Mouse (Mus musculus) hindbrain, postnatal 0 days (tissue): ENCODE data around the gene Vpreb3. TPM values are rescaled to one million over a fixed set of nuclear protein-coding genes. Genes with fewer than 3 reads are reported as not detected.
A peak's percentile ranks its signal among the peaks of the same experiment; 100 is the strongest.

Source experiments
- ATAC-seq: fragments of 200-750 bp; cut with Nextera tagmentation; 2 replicates; pipeline ENCODE4 v1.8.0; 2017; ENCODE audit warnings: mild to moderate bottlenecking, moderate TSS enrichment, moderate library complexity
- DNase-seq: peaks from one replicate; pipeline ENCODE4 v3.0.0-alpha.2; 2015; ENCODE audit warnings: low spot score
- H3K27ac ChIP-seq: fragments of 300-500 bp; sonication (generic); 2 replicates; pipeline ENCODE4 v1.5.1; 2014; ENCODE audit warnings: mild to moderate bottlenecking
- H3K27me3 ChIP-seq: fragments of 300-500 bp; sonication (generic); 2 replicates; pipeline ENCODE4 v1.6.1; 2014; ENCODE audit warnings: low read length, mixed read lengths; ENCODE audit not compliant: insufficient read depth
- H3K36me3 ChIP-seq: fragments of 300-500 bp; sonication (generic); 2 replicates; pipeline ENCODE4 v1.6.1; 2014; ENCODE audit warnings: low read length, mixed read lengths; ENCODE audit not compliant: insufficient read depth
- H3K4me1 ChIP-seq: fragments of 300-500 bp; sonication (generic); 2 replicates; pipeline ENCODE4 v1.6.1; 2014; ENCODE audit warnings: antibody characterized with exemption, low read length, mixed read lengths; ENCODE audit not compliant: insufficient read depth
- H3K4me2 ChIP-seq: fragments of 300-500 bp; sonication (generic); 2 replicates; pipeline ENCODE4 v1.6.1; 2014; ENCODE audit warnings: low read depth, mild to moderate bottlenecking, low read length, moderate library complexity, mixed read lengths
- H3K4me3 ChIP-seq: fragments of 300-500 bp; sonication (generic); 2 replicates; pipeline ENCODE4 v1.5.1; 2014; ENCODE audit warnings: low read length
- H3K9ac ChIP-seq: fragments of 300-500 bp; sonication (generic); replicated peaks from 2 replicates; pipeline ENCODE4 v1.6.1; 2014; ENCODE audit warnings: mild to moderate bottlenecking, low read length, moderate library complexity, mixed read lengths
- H3K9me3 ChIP-seq: fragments of 300-500 bp; sonication (generic); 2 replicates; pipeline ENCODE4 v1.6.1; 2016; ENCODE audit warnings: low read length, mixed read lengths
- CTCF ChIP-seq: IDR thresholded peaks from 2 replicates; pipeline ENCODE4 v1.5.1; 2016; ENCODE audit warnings: antibody characterized with exemption, control low read depth, low read depth
- WGBS: fragments of 180-500 bp; shearing (Covaris S2); extraction: QIAGEN DNeasy Blood & Tissue Kit; methylation state at CpG from one replicate; pipeline ENCODE4 v1.1.7; 2014; 5-methylcytosine and 5-hydroxymethylcytosine counted together
- polyA plus RNA-seq: library from polyadenylated mRNA; unstranded; fragments of >200 nt; fragmentation: Nextera tagmentation; extraction: Ambion mirVana; gene quantifications from 2 replicates; pipeline ENCODE4 v1.2.1, GENCODE M21; 2015
- total RNA-seq: library from RNA; depleted of rRNA; stranded (reverse); fragments of >200 nt; gene quantifications from 2 replicates; pipeline ENCODE4 v1.2.3, GENCODE M21; 2014

The Vpreb3 gene
- total and polyA plus RNA-seq, 2 experiments from 2014 or later, result 0.75 TPM; not detected in 1

GRCm38 (mm10) chr10:75944066-75944772, 1.4 kb downstream of the Vpreb3 start:
- 16% methylated on average over 11 of the region's 11 CpGs for WGBS
- no peaks in the 10 kb centered on the region for H3K9me3 ChIP-seq
- H3K4me1 ChIP-seq, result peaks cover 5% of the 10 kb centered on the region; the same call in 1 of the 2 replicates
- H3K27me3 ChIP-seq, result no peaks in the 10 kb centered on the region
- no peaks in the 10 kb centered on the region for H3K36me3 ChIP-seq
- no peak overlapping the region for H3K4me2 ChIP-seq
- no peak overlapping the region for H3K4me3 ChIP-seq
- no peak for TF ChIP-seq CTCF
- ATAC-seq (no peak), DNase-seq (peak; percentile 48)
- H3K27ac ChIP-seq, result no peak overlapping the region
- 0 out of 2 replicates have a peak overlapping the region, but pooled peaks have one; percentile 9 for H3K9ac ChIP-seq

- WGBS, result 88% methylated on average over 7 of the region's 7 CpGs
- Histone ChIP-seq H3K4me1 (peaks cover 5% of the 10 kb centered on the region; the same call in 1 of the 2 replicates), H3K36me3 (no peaks in the 10 kb centered on the region), H3K9ac (no peak overlapping the region), H3K9me3 (no peaks in the 10 kb centered on the region), H3K4me2 (no peak overlapping the region), H3K27ac (no peak overlapping the region), H3K27me3 (no peaks in the 10 kb centered on the region), H3K4me3 (no peak overlapping the region)
- DNase-seq (no peak), ATAC-seq (no peak)
- TF ChIP-seq CTCF, result no peak
Observed at GRCm38 (mm10) chr10:75945213-75945612, 2.4 kb downstream of the Vpreb3 start.

- ATAC-seq (no peak), DNase-seq (no peak)
- Histone ChIP-seq H3K9me3 (no peaks in the 10 kb centered on the region), H3K36me3 (no peaks in the 10 kb centered on the region), H3K4me3 (no peak overlapping the region), H3K4me2 (no peak overlapping the region), H3K4me1 (peaks cover 7% of the 10 kb centered on the region; the same call in 1 of the 2 replicates), H3K27ac (no peak overlapping the region), H3K27me3 (no peaks in the 10 kb centered on the region), H3K9ac (no peak overlapping the region)
- WGBS, result 85% methylated on average over 7 of the region's 7 CpGs
- no peak for TF ChIP-seq CTCF
Observed at GRCm38 (mm10) chr10:75945896-75946295, 3.0 kb downstream of the Vpreb3 start.

GRCm38 (mm10) chr10:75948079-75948478, 5.2 kb downstream of the Vpreb3 start:
- Histone ChIP-seq H3K4me2 (no peak overlapping the region), H3K27me3 (no peaks in the 10 kb centered on the region), H3K9ac (no peak overlapping the region), H3K9me3 (no peaks in the 10 kb centered on the region), H3K4me1 (peaks cover 8% of the 10 kb centered on the region; the same call in 1 of the 2 replicates), H3K4me3 (no peak overlapping the region), H3K36me3 (no peaks in the 10 kb centered on the region), H3K27ac (no peak overlapping the region)
- TF ChIP-seq CTCF, result no peak
- ATAC-seq, result no peak
- no peak for DNase-seq
- 72% methylated on average over 5 of the region's 5 CpGs for whole genome bisulfite sequencing

GRCm38 (mm10) chr10:75949053-75950045, 6.5 kb downstream of the Vpreb3 start:
- no peaks in the 10 kb centered on the region for H3K36me3 ChIP-seq
- H3K27ac ChIP-seq, result no peak overlapping the region
- WGBS, result 83% methylated on average over 22 of the region's 22 CpGs
- no peaks in the 10 kb centered on the region for H3K27me3 ChIP-seq
- no peak for ATAC-seq
- no peak for TF ChIP-seq CTCF
- peaks cover 3% of the 10 kb centered on the region; the same call in 1 of the 2 replicates for H3K4me1 ChIP-seq
- no peak overlapping the region for H3K4me3 ChIP-seq
- no peak overlapping the region for H3K4me2 ChIP-seq
- H3K9ac ChIP-seq, result no peak overlapping the region
- H3K9me3 ChIP-seq, result no peaks in the 10 kb centered on the region
- DNase-seq, result no peak

- Histone ChIP-seq H3K4me2 (peak overlapping the region; percentile 67), H3K27me3 (no peaks in the 10 kb centered on the region), H3K27ac (no peak overlapping the region), H3K4me1 (peaks cover 3% of the 10 kb centered on the region; the same call in 1 of the 2 replicates), H3K9me3 (no peaks in the 10 kb centered on the region), H3K36me3 (no peaks in the 10 kb centered on the region), H3K4me3 (peak overlapping the region; percentile 31), H3K9ac (peak overlapping the region; percentile 43)
- ATAC-seq, result peak; percentile 52
- no peak for TF ChIP-seq CTCF
- DNase-seq, result peak; percentile 54
- 4% methylated on average over 23 of the region's 23 CpGs for whole genome bisulfite sequencing
Observed at GRCm38 (mm10) chr10:75950791-75951210, 7.9 kb downstream of the Vpreb3 start.
